Mouse (Mus musculus) heart, adult 2 months (tissue): Measurements from ENCODE around the gene Nmbr.

Experiments used
- CTCF ChIP-seq: fragments of 200-600 bp; IDR thresholded peaks from 2 replicates; pipeline ENCODE4 v1.8.1; 2022; ENCODE audit warnings: antibody characterized with exemption, mild to moderate bottlenecking, moderate library complexity
- EP300 ChIP-seq: fragments of 200-500 bp; IDR thresholded peaks from 2 replicates; pipeline ENCODE4 v1.6.1; 2011; ENCODE audit warnings: low read depth, low read length, control low read depth; ENCODE audit not compliant: insufficient read depth
- POLR2A ChIP-seq: fragments of 200-500 bp; IDR thresholded peaks from 2 replicates; pipeline ENCODE4 v1.6.1; 2011; ENCODE audit warnings: mild to moderate bottlenecking, low read depth, low read length, control low read depth; ENCODE audit not compliant: insufficient read depth

- TF ChIP-seq POLR2A (no peak), CTCF (no peak), EP300 (no peak)
Measured at GRCm38 (mm10) chr10:14770227-14770910, 65.0 kb downstream of the Nmbr start.
